Mouse (Mus musculus) hindbrain, embryonic 15.5 days (tissue): ENCODE results near the gene Cldn9. TPM values are rescaled to one million over a fixed set of nuclear protein-coding genes. Genes with fewer than 3 reads are reported as not detected.

Experiments used
- ATAC-seq: fragments of 200-750 bp; cut with Nextera tagmentation; 2 replicates; pipeline ENCODE4 v1.8.0; 2017; ENCODE audit warnings: low read depth, moderate number of reproducible peaks, moderate TSS enrichment; ENCODE audit not compliant: low FRiP score
- H3K27ac ChIP-seq: fragments of 300-500 bp; sonication (generic); replicated peaks from 2 replicates; pipeline ENCODE4 v1.5.1; 2015; ENCODE audit warnings: mild to moderate bottlenecking, inconsistent platforms
- H3K27me3 ChIP-seq: fragments of 300-500 bp; sonication (generic); 2 replicates; pipeline ENCODE4 v1.6.1; 2015; ENCODE audit warnings: control low read depth, inconsistent platforms
- H3K36me3 ChIP-seq: fragments of 300-500 bp; sonication (generic); 2 replicates; pipeline ENCODE4 v1.6.1; 2015; ENCODE audit warnings: control low read depth, inconsistent platforms
- H3K4me1 ChIP-seq: fragments of 300-500 bp; sonication (generic); replicated peaks from 2 replicates; pipeline ENCODE4 v1.6.1; 2015; ENCODE audit warnings: control low read depth, inconsistent platforms
- H3K4me2 ChIP-seq: fragments of 300-500 bp; sonication (generic); 2 replicates; pipeline ENCODE4 v1.6.1; 2015; ENCODE audit warnings: moderate library complexity, mild to moderate bottlenecking, inconsistent platforms
- H3K4me3 ChIP-seq: fragments of 300-500 bp; sonication (generic); 2 replicates; pipeline ENCODE4 v1.5.1; 2015; ENCODE audit warnings: mild to moderate bottlenecking, inconsistent platforms
- H3K9ac ChIP-seq: fragments of 300-500 bp; sonication (generic); 2 replicates; pipeline ENCODE4 v1.6.1; 2015; ENCODE audit warnings: inconsistent platforms
- H3K9me3 ChIP-seq: fragments of 300-500 bp; sonication (generic); 2 replicates; pipeline ENCODE4 v1.6.1; 2016; ENCODE audit warnings: control low read depth, inconsistent platforms
- WGBS: fragments of 180-500 bp; shearing (Covaris S2); methylation state at CpG from one replicate; pipeline ENCODE4 v1.1.7; 2015; 5-methylcytosine and 5-hydroxymethylcytosine counted together
- polyA plus RNA-seq: library from polyadenylated mRNA; unstranded; fragments of >200 nt; fragmentation: Nextera tagmentation; extraction: Ambion mirVana; gene quantifications from 2 replicates; pipeline ENCODE4 v1.2.1, GENCODE M21; 2015

Cldn9 gene
- polyA plus RNA-seq, 1 experiment from 2014 or later, result 1.8 TPM

DNA sequence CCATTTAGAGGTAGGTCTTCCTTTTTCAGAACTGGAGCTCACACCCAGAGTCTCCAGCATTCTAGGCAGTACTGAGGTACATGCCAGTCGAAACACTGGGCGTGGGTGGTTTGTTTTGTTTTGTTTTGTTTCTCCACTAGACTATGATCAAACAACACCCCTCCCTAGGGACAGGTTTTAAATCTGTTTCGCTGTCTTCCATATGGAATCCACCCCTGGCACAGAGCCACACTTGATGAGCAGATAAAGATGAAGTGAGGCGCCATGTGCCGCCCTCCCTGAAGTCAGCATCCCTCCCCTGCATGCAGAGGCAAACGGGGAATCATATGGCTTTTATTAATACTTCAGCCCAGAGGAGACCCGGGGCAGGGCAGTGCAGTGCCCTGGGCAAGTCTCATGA lies 20.9 kb upstream of the Cldn9 start:
- ATAC-seq, result no peak
- no peak overlapping the region for H3K4me3 ChIP-seq
- H3K4me2 ChIP-seq, result no peak overlapping the region
- no peaks in the 10 kb centered on the region for H3K9me3 ChIP-seq
- no peaks in the 10 kb centered on the region for H3K36me3 ChIP-seq
- peaks cover 20% of the 10 kb centered on the region for H3K27me3 ChIP-seq
- 45% methylated on average over 7 of the region's 7 CpGs for WGBS
- peaks cover 7% of the 10 kb centered on the region for H3K4me1 ChIP-seq
- no peak overlapping the region for H3K27ac ChIP-seq
- H3K9ac ChIP-seq, result no peak overlapping the region

DNA sequence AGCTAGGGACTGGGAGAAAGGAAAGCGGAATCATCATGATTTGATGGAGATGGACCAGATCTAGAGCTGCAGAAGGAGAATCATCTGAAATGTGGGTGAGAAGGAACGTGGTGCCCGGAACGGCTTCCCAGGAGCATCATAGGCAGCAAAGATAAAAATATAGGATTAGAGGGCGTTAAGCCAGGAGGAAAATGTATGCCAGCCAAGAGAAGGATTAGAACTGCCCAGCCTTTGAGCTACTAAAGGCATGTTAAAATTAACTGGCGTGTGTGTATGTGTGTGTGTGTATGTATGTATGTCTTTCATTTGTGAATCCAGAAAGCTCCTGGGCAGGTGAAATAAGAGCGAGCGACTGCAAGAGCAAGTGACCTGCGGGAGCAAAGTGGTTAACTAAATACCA lies 19.5 kb upstream of the Cldn9 start:
- no peak overlapping the region for H3K27ac ChIP-seq
- no peaks in the 10 kb centered on the region for H3K9me3 ChIP-seq
- 87% methylated on average over 9 of the region's 9 CpGs for WGBS
- ATAC-seq, result no peak
- no peak overlapping the region for H3K4me3 ChIP-seq
- no peak overlapping the region for H3K9ac ChIP-seq
- H3K4me2 ChIP-seq, result no peak overlapping the region
- H3K4me1 ChIP-seq, result peaks cover 15% of the 10 kb centered on the region
- H3K27me3 ChIP-seq, result peaks cover 28% of the 10 kb centered on the region
- H3K36me3 ChIP-seq, result no peaks in the 10 kb centered on the region

DNA sequence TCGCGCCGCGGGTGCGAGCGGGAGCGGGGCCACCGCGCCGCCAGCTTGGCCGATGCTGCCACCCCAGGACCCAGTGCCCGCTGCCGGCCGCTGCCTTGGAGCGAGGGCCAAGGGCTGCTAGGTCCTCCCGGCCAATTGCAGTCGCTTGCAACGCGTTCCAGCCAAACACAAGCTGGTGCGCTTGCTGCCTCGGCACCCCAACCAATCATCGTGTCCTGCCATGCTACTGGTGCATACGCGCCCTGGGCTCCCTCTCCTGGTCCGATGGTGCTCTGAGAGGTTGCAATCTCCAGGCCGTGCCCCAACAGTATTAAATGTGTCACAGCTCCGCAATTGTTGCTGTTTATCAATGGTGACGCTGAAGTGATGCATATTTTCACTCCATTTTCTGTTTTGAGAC lies 16.3 kb upstream of the Cldn9 start:
- peak overlapping the region; percentile 52 for H3K9ac ChIP-seq
- H3K4me3 ChIP-seq, result peak overlapping the region; percentile 84
- peaks cover 38% of the 10 kb centered on the region for H3K27me3 ChIP-seq
- peaks cover 14% of the 10 kb centered on the region for H3K4me1 ChIP-seq
- ATAC-seq, result peak; percentile 97
- no peaks in the 10 kb centered on the region for H3K9me3 ChIP-seq
- WGBS, result under 1% methylated on average over 23 of the region's 28 CpGs
- H3K36me3 ChIP-seq, result no peaks in the 10 kb centered on the region
- peak overlapping the region; percentile 64; the same call in 1 of the 2 replicates for H3K27ac ChIP-seq
- peak overlapping the region; percentile 95 for H3K4me2 ChIP-seq

DNA sequence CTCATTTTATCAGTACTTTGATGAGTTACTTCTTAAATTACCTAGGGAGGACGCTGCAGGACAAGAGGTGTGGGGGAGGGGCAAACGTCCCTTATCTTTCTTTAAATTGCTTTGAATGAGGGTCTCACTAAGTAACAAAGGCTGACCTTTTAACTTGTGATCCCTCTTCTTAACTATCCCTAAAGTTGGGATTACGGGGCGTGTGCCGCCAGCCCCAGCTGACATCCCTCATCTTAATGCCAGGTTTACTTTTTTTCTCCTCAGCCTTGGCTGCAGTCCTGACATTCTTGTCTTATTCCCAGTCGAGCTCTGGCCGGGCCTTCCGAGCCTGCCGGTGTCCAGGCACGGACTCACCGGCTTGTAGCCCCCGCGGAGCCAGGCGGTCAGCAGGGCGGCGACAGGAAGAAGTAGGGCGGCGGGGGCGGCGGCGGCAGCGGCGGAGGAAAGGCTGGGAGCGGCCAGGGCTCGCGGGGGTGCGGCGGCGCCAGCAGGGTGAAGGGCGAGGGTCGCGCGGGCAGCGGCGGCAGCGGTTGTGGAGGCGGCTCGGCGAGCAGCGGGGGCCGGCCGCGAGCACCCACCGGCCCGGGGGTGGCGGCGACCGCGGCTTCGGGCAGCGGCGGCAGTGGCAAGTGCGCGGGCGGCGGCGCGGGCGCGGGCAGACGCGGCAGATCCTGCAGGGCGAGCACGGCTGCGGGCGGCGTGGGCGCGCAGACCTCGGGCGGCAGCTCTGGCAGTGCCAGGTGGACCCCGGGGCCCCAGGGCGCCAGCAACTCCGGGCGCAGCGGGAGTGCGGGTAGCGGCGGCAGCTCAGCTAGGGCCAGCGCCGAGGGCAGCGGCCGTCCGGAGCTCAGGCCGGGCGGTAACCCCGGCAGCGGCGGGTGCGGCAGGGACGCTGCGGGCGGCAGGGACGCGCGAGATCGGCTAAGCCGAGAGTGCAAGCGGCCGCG lies 15.6 kb upstream of the Cldn9 start:
- WGBS, result under 1% methylated on average over 69 of the region's 101 CpGs
- H3K27me3 ChIP-seq, result peaks cover 41% of the 10 kb centered on the region

DNA sequence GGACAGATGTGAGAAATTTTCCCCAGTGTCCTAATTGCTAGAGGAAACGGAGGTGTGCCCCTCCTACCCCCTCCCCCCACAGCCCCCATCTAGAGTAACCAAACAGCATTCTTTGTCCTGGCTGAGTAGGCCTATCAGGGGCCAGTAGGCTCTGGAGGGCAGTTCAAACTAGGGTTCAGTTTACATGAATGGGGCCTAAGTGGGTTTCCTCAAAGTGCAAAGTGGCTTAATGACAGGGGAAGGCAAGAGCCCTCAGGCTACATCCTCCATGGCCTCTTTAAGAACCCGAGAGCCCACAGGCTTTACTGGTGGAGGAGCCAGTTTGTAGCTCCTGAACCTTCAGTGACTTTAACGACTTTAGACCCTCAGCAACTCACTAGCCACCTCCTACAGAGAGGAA lies 12.0 kb upstream of the Cldn9 start:
- Histone ChIP-seq H3K9me3 (no peaks in the 10 kb centered on the region), H3K27me3 (peaks cover 25% of the 10 kb centered on the region), H3K4me3 (no peak overlapping the region), H3K36me3 (no peaks in the 10 kb centered on the region), H3K4me2 (no peak overlapping the region), H3K4me1 (peaks cover 12% of the 10 kb centered on the region), H3K27ac (no peak overlapping the region), H3K9ac (no peak overlapping the region)
- whole genome bisulfite sequencing, result 18% methylated on average over 3 of the region's 3 CpGs
- ATAC-seq, result no peak

More for the DNA sequence above, 15.6 kb upstream of the Cldn9 start:
- Histone ChIP-seq H3K36me3 (no peaks in the 10 kb centered on the region), H3K4me2 (peak overlapping the region; percentile 95), H3K4me3 (peak overlapping the region; percentile 84), H3K9ac (peak overlapping the region; percentile 52), H3K27ac (peak overlapping the region; percentile 64; the same call in 1 of the 2 replicates), H3K9me3 (no peaks in the 10 kb centered on the region), H3K4me1 (peaks cover 12% of the 10 kb centered on the region)
- ATAC-seq, result peak; percentile 77

GRCm38 (mm10) chr17:23694491-23694890 lies 10.7 kb upstream of the Cldn9 start:
- no peak overlapping the region for H3K4me2 ChIP-seq
- H3K4me3 ChIP-seq, result no peak overlapping the region
- peaks cover 7% of the 10 kb centered on the region for H3K4me1 ChIP-seq
- no peak overlapping the region for H3K9ac ChIP-seq
- peaks cover 24% of the 10 kb centered on the region for H3K27me3 ChIP-seq
- H3K27ac ChIP-seq, result no peak overlapping the region
- WGBS, result 83% methylated on average over 1 of the region's 1 CpGs
- no peaks in the 10 kb centered on the region for H3K36me3 ChIP-seq
- ATAC-seq, result no peak
- no peaks in the 10 kb centered on the region for H3K9me3 ChIP-seq

DNA sequence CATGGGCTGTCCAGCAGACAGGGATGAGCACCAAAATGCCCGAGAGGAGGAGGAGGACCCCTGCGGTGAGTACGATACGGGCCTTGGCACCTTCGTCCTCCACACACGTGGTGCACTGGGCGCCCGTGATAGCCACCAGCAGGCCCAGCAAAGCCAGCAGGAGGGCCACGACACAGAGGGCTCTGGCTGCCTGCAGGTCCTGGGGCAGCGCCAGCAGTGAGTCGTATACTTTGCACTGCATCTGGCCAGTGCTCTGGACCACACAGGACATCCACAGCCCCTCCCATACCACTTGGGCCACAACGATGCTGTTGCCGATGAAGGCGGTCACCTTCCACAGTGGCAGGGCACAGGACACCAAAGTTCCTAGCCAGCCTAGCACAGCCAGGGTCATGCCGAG lies 600 bp downstream of the Cldn9 start:
- no peak overlapping the region for H3K27ac ChIP-seq
- H3K36me3 ChIP-seq, result no peaks in the 10 kb centered on the region
- ATAC-seq, result no peak
- no peaks in the 10 kb centered on the region for H3K9me3 ChIP-seq
- no peak overlapping the region for H3K4me2 ChIP-seq
- 21% methylated on average over 15 of the region's 15 CpGs for WGBS
- H3K27me3 ChIP-seq, result peaks cover 63% of the 10 kb centered on the region
- H3K9ac ChIP-seq, result no peak overlapping the region
- H3K4me3 ChIP-seq, result no peak overlapping the region
- H3K4me1 ChIP-seq, result peaks cover 14% of the 10 kb centered on the region; the same call in 1 of the 2 replicates

GRCm38 (mm10) chr17:23682530-23682929 lies 1.3 kb downstream of the Cldn9 start:
- Histone ChIP-seq H3K27ac (no peak overlapping the region), H3K9me3 (no peaks in the 10 kb centered on the region), H3K4me3 (no peak overlapping the region), H3K4me1 (peaks cover 17% of the 10 kb centered on the region), H3K27me3 (peaks cover 69% of the 10 kb centered on the region), H3K9ac (no peak overlapping the region), H3K36me3 (no peaks in the 10 kb centered on the region), H3K4me2 (no peak overlapping the region)
- WGBS, result 66% methylated on average over 3 of the region's 3 CpGs
- no peak for ATAC-seq

DNA sequence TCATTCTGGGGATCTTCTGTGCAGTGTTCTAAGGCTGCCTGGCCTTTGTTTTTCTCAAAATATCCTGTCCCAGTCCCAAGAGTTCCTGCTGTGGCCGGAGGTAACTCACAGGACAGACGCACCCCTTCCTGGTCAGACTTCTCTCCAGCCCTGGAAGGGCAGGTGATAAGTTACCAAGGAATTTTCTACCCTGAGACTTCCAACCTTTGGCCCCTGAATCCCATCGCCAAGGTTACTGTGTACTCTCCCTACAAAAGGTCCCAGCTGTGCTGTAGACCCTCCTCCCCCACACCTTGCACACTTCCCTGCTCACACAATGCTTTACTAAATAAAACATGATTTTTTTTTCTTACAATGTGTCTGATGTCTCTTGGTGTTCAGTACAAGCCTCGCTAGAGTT lies 1.7 kb downstream of the Cldn9 start:
- Histone ChIP-seq H3K4me3 (no peak overlapping the region), H3K4me2 (no peak overlapping the region), H3K36me3 (no peaks in the 10 kb centered on the region), H3K27me3 (peaks cover 71% of the 10 kb centered on the region), H3K4me1 (peaks cover 21% of the 10 kb centered on the region), H3K27ac (no peak overlapping the region), H3K9ac (no peak overlapping the region), H3K9me3 (no peaks in the 10 kb centered on the region)
- WGBS, result 67% methylated on average over 4 of the region's 4 CpGs
- no peak for ATAC-seq

GRCm38 (mm10) chr17:23681086-23681485 lies 2.7 kb downstream of the Cldn9 start:
- no peak overlapping the region for H3K27ac ChIP-seq
- 78% methylated on average over 10 of the region's 10 CpGs for WGBS

DNA sequence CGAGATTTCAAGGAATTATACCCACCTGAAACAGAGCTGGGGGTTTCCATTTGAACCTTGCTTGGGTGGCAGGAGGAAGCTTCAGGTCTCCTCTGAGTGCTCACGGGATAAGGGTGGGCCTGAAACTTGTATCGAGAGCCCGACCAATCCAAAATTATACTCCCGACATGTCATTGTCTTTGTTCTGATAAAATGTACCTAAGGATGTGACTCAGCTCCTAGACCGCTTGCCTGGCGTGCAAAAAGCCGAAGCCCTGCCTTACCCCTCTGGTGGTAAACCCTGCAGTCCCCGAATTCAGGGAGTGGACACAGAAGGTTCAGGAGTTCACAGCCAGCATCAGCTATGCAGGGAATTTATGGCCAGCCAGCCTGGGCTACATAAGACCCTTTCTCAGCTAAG lies 3.5 kb downstream of the Cldn9 start:
- WGBS, result 78% methylated on average over 9 of the region's 9 CpGs
- Histone ChIP-seq H3K36me3 (no peaks in the 10 kb centered on the region), H3K4me2 (no peak overlapping the region), H3K27me3 (peaks cover 85% of the 10 kb centered on the region), H3K4me3 (no peak overlapping the region), H3K4me1 (peaks cover 38% of the 10 kb centered on the region), H3K27ac (no peak overlapping the region), H3K9ac (no peak overlapping the region), H3K9me3 (no peaks in the 10 kb centered on the region)
- no peak for ATAC-seq

More at GRCm38 (mm10) chr17:23681086-23681485, 2.7 kb downstream of the Cldn9 start:
- H3K9me3 ChIP-seq, result no peaks in the 10 kb centered on the region
- ATAC-seq, result no peak
- no peaks in the 10 kb centered on the region for H3K36me3 ChIP-seq
- peaks cover 77% of the 10 kb centered on the region for H3K27me3 ChIP-seq
- H3K4me3 ChIP-seq, result no peak overlapping the region
- H3K4me1 ChIP-seq, result peaks cover 31% of the 10 kb centered on the region
- no peak overlapping the region for H3K4me2 ChIP-seq
- no peak overlapping the region for H3K9ac ChIP-seq

- no peak for ATAC-seq
- H3K27ac ChIP-seq, result no peak within 1 kb of the TSS
- peak within 1 kb of the TSS; percentile 21; the same call in 1 of the 2 replicates for H3K4me3 ChIP-seq
- H3K27me3 ChIP-seq, result peaks cover 84% of the 10 kb centered on the region
- H3K9ac ChIP-seq, result no peak within 1 kb of the TSS
- no peaks in the 10 kb centered on the region for H3K9me3 ChIP-seq
- H3K4me1 ChIP-seq, result peaks cover 46% of the 10 kb centered on the region
- no peaks in the 10 kb centered on the region for H3K36me3 ChIP-seq
- 3% methylated on average over 37 of the region's 38 CpGs for WGBS
- peak within 1 kb of the TSS; percentile 42 for H3K4me2 ChIP-seq
Observed at GRCm38 (mm10) chr17:23679127-23679835, 4.5 kb downstream of the Cldn9 start, which contains the start of gene Cldn6. Gene Cldn6, plus strand, starts transcription at chr17:23679249.
